Mouse (Mus musculus) hindbrain, embryonic 11.5 days (tissue): Measurements from ENCODE around the gene Pum1. TPM values are rescaled to one million over a fixed set of nuclear protein-coding genes. Genes with fewer than 3 reads are reported as not detected.

Experiments used
- ATAC-seq: fragments of 200-750 bp; cut with Nextera tagmentation; 2 replicates; pipeline ENCODE4 v1.8.0; 2017; ENCODE audit warnings: mild to moderate bottlenecking, moderate TSS enrichment, moderate library complexity; ENCODE audit not compliant: low FRiP score
- DNase-seq: peaks from one replicate; pipeline ENCODE4 v3.0.0-alpha.2; 2015; ENCODE audit warnings: low spot score
- H3K27ac ChIP-seq: fragments of 300-500 bp; sonication (generic); 2 replicates; pipeline ENCODE4 v1.5.1; 2014; ENCODE audit warnings: mild to moderate bottlenecking, low read depth, low read length
- H3K27me3 ChIP-seq: fragments of 300-500 bp; sonication (generic); 2 replicates; pipeline ENCODE4 v1.6.1; 2014; ENCODE audit warnings: mild to moderate bottlenecking, low read length, moderate library complexity, mixed read lengths; ENCODE audit not compliant: control insufficient read depth, insufficient read depth
- H3K36me3 ChIP-seq: fragments of 300-500 bp; sonication (generic); 2 replicates; pipeline ENCODE4 v1.6.1; 2014; ENCODE audit warnings: mild to moderate bottlenecking, low read length, moderate library complexity, mixed read lengths; ENCODE audit not compliant: control insufficient read depth, insufficient read depth
- H3K4me1 ChIP-seq: fragments of 300-500 bp; sonication (generic); replicated peaks from 2 replicates; pipeline ENCODE4 v1.6.1; 2014; ENCODE audit warnings: low read length, mixed read lengths; ENCODE audit not compliant: control insufficient read depth, insufficient read depth
- H3K4me2 ChIP-seq: fragments of 300-500 bp; sonication (generic); replicated peaks from 2 replicates; pipeline ENCODE4 v1.6.1; 2014; ENCODE audit warnings: mild to moderate bottlenecking, low read depth, low read length
- H3K4me3 ChIP-seq: fragments of 300-500 bp; sonication (generic); 2 replicates; pipeline ENCODE4 v1.5.1; 2014; ENCODE audit warnings: low read depth, low read length
- H3K9ac ChIP-seq: fragments of 300-500 bp; sonication (generic); 2 replicates; pipeline ENCODE4 v1.6.1; 2014; ENCODE audit warnings: low read depth, low read length
- H3K9me3 ChIP-seq: fragments of 300-500 bp; sonication (generic); 2 replicates; pipeline ENCODE4 v1.6.1; 2016; ENCODE audit warnings: low read length; ENCODE audit not compliant: control insufficient read depth
- WGBS: fragments of 180-500 bp; shearing (Covaris S2); extraction: QIAGEN DNeasy Blood & Tissue Kit; methylation state at CpG from one replicate; pipeline ENCODE4 v1.1.7; 2014; 5-methylcytosine and 5-hydroxymethylcytosine counted together
- polyA plus RNA-seq: library from polyadenylated mRNA; unstranded; fragments of >200 nt; fragmentation: Nextera tagmentation; extraction: Ambion mirVana; gene quantifications from 2 replicates; pipeline ENCODE4 v1.2.1, GENCODE M21; 2014

The Pum1 gene
- polyA plus RNA-seq, 1 experiment from 2014 or later = 117 TPM

- Histone ChIP-seq H3K4me1 (0 out of 2 replicates have a peak, but pooled peaks cover 2% of the 10 kb centered on the region), H3K27ac (no peak overlapping the region), H3K36me3 (peaks cover 3% of the 10 kb centered on the region), H3K4me2 (no peak overlapping the region), H3K4me3 (no peak overlapping the region), H3K9me3 (no peaks in the 10 kb centered on the region), H3K27me3 (no peaks in the 10 kb centered on the region), H3K9ac (no peak overlapping the region)
- DNase-seq = no peak
- no peak for ATAC-seq
- WGBS = 97% methylated on average over 2 of the region's 4 CpGs
Measured at GRCm38 (mm10) chr4:130704615-130705014, 41.5 kb downstream of the Pum1 start.

- Histone ChIP-seq H3K9me3 (no peaks in the 10 kb centered on the region), H3K4me1 (0 out of 2 replicates have a peak, but pooled peaks cover 2% of the 10 kb centered on the region), H3K4me2 (no peak overlapping the region), H3K9ac (no peak overlapping the region), H3K27me3 (no peaks in the 10 kb centered on the region), H3K27ac (no peak overlapping the region), H3K36me3 (peaks cover 3% of the 10 kb centered on the region), H3K4me3 (no peak overlapping the region)
- WGBS = 89% methylated on average over 3 of the region's 3 CpGs
- DNase-seq = no peak
- ATAC-seq = no peak
Measured at GRCm38 (mm10) chr4:130706215-130707000, 43.3 kb downstream of the Pum1 start.

GRCm38 (mm10) chr4:130711353-130711848, 48.3 kb downstream of the Pum1 start:
- no peaks in the 10 kb centered on the region for H3K36me3 ChIP-seq
- no peak overlapping the region for H3K4me3 ChIP-seq
- DNase-seq = no peak
- 71% methylated on average over 5 of the region's 5 CpGs for WGBS
- H3K4me1 ChIP-seq = 0 out of 2 replicates have a peak, but pooled peaks cover 2% of the 10 kb centered on the region
- H3K27me3 ChIP-seq = no peaks in the 10 kb centered on the region
- no peak for ATAC-seq
- H3K9me3 ChIP-seq = no peaks in the 10 kb centered on the region
- H3K9ac ChIP-seq = no peak overlapping the region
- no peak overlapping the region for H3K27ac ChIP-seq
- no peak overlapping the region for H3K4me2 ChIP-seq

GRCm38 (mm10) chr4:130712341-130712740, 49.2 kb downstream of the Pum1 start:
- Histone ChIP-seq H3K4me3 (no peak overlapping the region), H3K4me1 (0 out of 2 replicates have a peak, but pooled peaks cover 2% of the 10 kb centered on the region), H3K36me3 (no peaks in the 10 kb centered on the region), H3K9me3 (no peaks in the 10 kb centered on the region), H3K9ac (no peak overlapping the region), H3K27me3 (no peaks in the 10 kb centered on the region), H3K27ac (no peak overlapping the region), H3K4me2 (no peak overlapping the region)
- WGBS = 80% methylated on average over 3 of the region's 3 CpGs
- ATAC-seq (no peak), DNase-seq (no peak)

GRCm38 (mm10) chr4:130713430-130713829, 50.3 kb downstream of the Pum1 start:
- H3K9ac ChIP-seq = no peak overlapping the region
- H3K4me1 ChIP-seq = 0 out of 2 replicates have a peak, but pooled peaks cover 2% of the 10 kb centered on the region
- ATAC-seq (no peak), DNase-seq (no peak)
- no peaks in the 10 kb centered on the region for H3K36me3 ChIP-seq
- H3K27ac ChIP-seq = no peak overlapping the region
- 86% methylated on average over 5 of the region's 5 CpGs for WGBS
- no peak overlapping the region for H3K4me3 ChIP-seq
- H3K4me2 ChIP-seq = no peak overlapping the region
- H3K27me3 ChIP-seq = no peaks in the 10 kb centered on the region
- no peaks in the 10 kb centered on the region for H3K9me3 ChIP-seq

GRCm38 (mm10) chr4:130715126-130715525, 52.0 kb downstream of the Pum1 start:
- Histone ChIP-seq H3K4me2 (no peak overlapping the region), H3K9me3 (no peaks in the 10 kb centered on the region), H3K4me1 (no peaks in the 10 kb centered on the region), H3K27me3 (no peaks in the 10 kb centered on the region), H3K4me3 (no peak overlapping the region), H3K36me3 (no peaks in the 10 kb centered on the region), H3K9ac (no peak overlapping the region), H3K27ac (no peak overlapping the region)
- DNase-seq = no peak
- no peak for ATAC-seq

GRCm38 (mm10) chr4:130715623-130716022, 52.5 kb downstream of the Pum1 start:
- H3K36me3 ChIP-seq = no peaks in the 10 kb centered on the region
- DNase-seq = no peak
- no peaks in the 10 kb centered on the region for H3K4me1 ChIP-seq
- no peak overlapping the region for H3K4me3 ChIP-seq
- no peak overlapping the region for H3K9ac ChIP-seq
- ATAC-seq = no peak
- H3K27ac ChIP-seq = no peak overlapping the region
- no peaks in the 10 kb centered on the region for H3K27me3 ChIP-seq
- no peaks in the 10 kb centered on the region for H3K9me3 ChIP-seq
- no peak overlapping the region for H3K4me2 ChIP-seq

GRCm38 (mm10) chr4:130719348-130719747, 56.2 kb downstream of the Pum1 start:
- Histone ChIP-seq H3K9ac (no peak overlapping the region), H3K4me2 (no peak overlapping the region), H3K9me3 (no peaks in the 10 kb centered on the region), H3K4me3 (no peak overlapping the region), H3K27me3 (no peaks in the 10 kb centered on the region), H3K36me3 (no peaks in the 10 kb centered on the region), H3K27ac (no peak overlapping the region), H3K4me1 (no peaks in the 10 kb centered on the region)
- ATAC-seq (no peak), DNase-seq (no peak)
- WGBS = 85% methylated on average over 4 of the region's 4 CpGs

- 34% methylated on average over 1 of the region's 1 CpGs for WGBS
- no peak for DNase-seq
Measured at GRCm38 (mm10) chr4:130722607-130723006, 59.5 kb downstream of the Pum1 start.

More at GRCm38 (mm10) chr4:130722607-130723006, 59.5 kb downstream of the Pum1 start:
- Histone ChIP-seq H3K27ac (no peak overlapping the region), H3K4me3 (no peak overlapping the region), H3K9ac (no peak overlapping the region), H3K4me1 (peaks cover 3% of the 10 kb centered on the region; the same call in 1 of the 2 replicates), H3K36me3 (no peaks in the 10 kb centered on the region), H3K4me2 (no peak overlapping the region), H3K27me3 (no peaks in the 10 kb centered on the region), H3K9me3 (no peaks in the 10 kb centered on the region)
- no peak for ATAC-seq
